Mouse (Mus musculus) liver, embryonic 16.5 days (tissue): ENCODE data around the gene Anapc11. TPM values are rescaled to one million over a fixed set of nuclear protein-coding genes. Genes with fewer than 3 reads are reported as not detected.

ENCODE experiments used
- ATAC-seq: fragments of 200-750 bp; cut with Nextera tagmentation; 2 replicates; pipeline ENCODE4 v1.8.0; 2017; ENCODE audit warnings: low read depth, mild to moderate bottlenecking, moderate number of reproducible peaks, moderate library complexity
- H3K27ac ChIP-seq: fragments of 300-500 bp; sonication (generic); 2 replicates; pipeline ENCODE4 v1.5.1; 2014; ENCODE audit warnings: mild to moderate bottlenecking, low read length
- H3K27me3 ChIP-seq: fragments of 300-500 bp; sonication (generic); 2 replicates; pipeline ENCODE4 v1.6.1; 2014; ENCODE audit warnings: low read depth, low read length, mixed read lengths; ENCODE audit not compliant: control insufficient read depth, insufficient read depth
- H3K36me3 ChIP-seq: fragments of 300-500 bp; sonication (generic); 2 replicates; pipeline ENCODE4 v1.6.1; 2014; ENCODE audit warnings: mild to moderate bottlenecking; ENCODE audit not compliant: control insufficient read depth, insufficient read depth
- H3K4me1 ChIP-seq: fragments of 300-500 bp; sonication (generic); 2 replicates; pipeline ENCODE4 v1.6.1; 2014; ENCODE audit warnings: low read depth, low read length, mixed read lengths; ENCODE audit not compliant: control insufficient read depth
- H3K4me2 ChIP-seq: fragments of 300-500 bp; sonication (generic); 2 replicates; pipeline ENCODE4 v1.6.1; 2014; ENCODE audit warnings: low read depth, low read length, mixed read lengths
- H3K4me3 ChIP-seq: fragments of 300-500 bp; sonication (generic); 2 replicates; pipeline ENCODE4 v1.5.1; 2014; ENCODE audit warnings: low read depth, mild to moderate bottlenecking, low read length
- H3K9ac ChIP-seq: fragments of 300-500 bp; sonication (generic); 2 replicates; pipeline ENCODE4 v1.6.1; 2014; ENCODE audit warnings: low read depth, low read length
- H3K9me3 ChIP-seq: fragments of 300-500 bp; sonication (generic); replicated peaks from 2 replicates; pipeline ENCODE4 v1.6.1; 2016; ENCODE audit warnings: low read length; ENCODE audit not compliant: control insufficient read depth
- WGBS: fragments of 180-500 bp; shearing (Covaris S2); extraction: QIAGEN DNeasy Blood & Tissue Kit; methylation state at CpG from one replicate; pipeline ENCODE4 v1.1.7; 2014; ENCODE audit not compliant: insufficient replicate concordance; 5-methylcytosine and 5-hydroxymethylcytosine counted together
- polyA plus RNA-seq: library from polyadenylated mRNA; unstranded; fragments of >200 nt; fragmentation: Nextera tagmentation; extraction: Ambion mirVana; gene quantifications from 2 replicates; pipeline ENCODE4 v1.2.1, GENCODE M21; 2015

Gene Anapc11
- polyA plus RNA-seq, 1 experiment from 2014 or later: 67.8 TPM

DNA sequence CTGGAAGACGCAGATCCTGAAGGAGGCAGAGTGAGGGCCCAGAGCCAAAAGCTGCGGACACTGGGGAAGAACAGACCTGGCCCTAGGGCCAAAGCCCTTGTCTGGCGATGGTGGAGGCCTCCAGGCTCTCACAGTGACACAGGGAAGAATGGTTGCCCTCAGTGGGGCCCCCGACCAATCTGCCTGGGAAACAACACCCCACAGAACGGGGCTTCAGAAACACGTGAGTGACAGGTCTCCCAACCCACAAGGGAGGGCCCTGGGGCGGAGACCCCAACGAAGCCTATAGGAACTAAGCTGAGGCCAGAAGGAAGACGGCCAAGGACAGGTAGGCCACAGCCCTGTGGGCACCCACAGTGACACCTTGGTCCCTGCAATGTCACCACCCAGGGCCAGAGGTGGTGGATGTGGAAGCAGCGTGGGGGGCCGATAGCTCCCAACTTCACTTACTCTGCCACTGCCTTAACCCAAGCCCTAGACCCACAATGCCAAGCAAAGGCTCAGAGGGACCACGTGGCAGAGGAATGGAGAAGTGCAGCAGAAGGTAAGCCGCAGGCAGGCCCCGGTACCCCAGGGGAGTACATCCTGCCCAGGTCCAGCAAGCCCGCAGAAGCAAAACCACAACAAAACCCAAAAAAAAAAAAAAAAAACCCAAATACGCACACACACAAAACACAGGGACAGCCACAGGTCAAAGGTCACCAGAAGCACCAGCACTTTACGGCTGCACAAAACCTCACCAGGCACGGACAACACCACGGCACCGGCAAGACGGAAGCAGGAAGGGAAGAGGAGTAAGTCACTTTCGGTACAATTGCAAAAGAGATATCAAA, 29.5 kb downstream of the Anapc11 start:
- H3K9ac ChIP-seq: 0 out of 2 replicates have a peak overlapping the region, but pooled peaks have one; percentile 1
- peaks cover 13% of the 10 kb centered on the region for H3K36me3 ChIP-seq
- no peak for ATAC-seq
- peak overlapping the region; percentile 42 for H3K4me2 ChIP-seq
- H3K4me3 ChIP-seq: peak overlapping the region; percentile 19; the same call in 1 of the 2 replicates
- 40% methylated on average over 22 of the region's 22 CpGs for WGBS
- no peaks in the 10 kb centered on the region for H3K27me3 ChIP-seq
- peaks cover 78% of the 10 kb centered on the region for H3K4me1 ChIP-seq
- peak overlapping the region; percentile 31; the same call in 1 of the 2 replicates for H3K27ac ChIP-seq
- no peaks in the 10 kb centered on the region for H3K9me3 ChIP-seq

DNA sequence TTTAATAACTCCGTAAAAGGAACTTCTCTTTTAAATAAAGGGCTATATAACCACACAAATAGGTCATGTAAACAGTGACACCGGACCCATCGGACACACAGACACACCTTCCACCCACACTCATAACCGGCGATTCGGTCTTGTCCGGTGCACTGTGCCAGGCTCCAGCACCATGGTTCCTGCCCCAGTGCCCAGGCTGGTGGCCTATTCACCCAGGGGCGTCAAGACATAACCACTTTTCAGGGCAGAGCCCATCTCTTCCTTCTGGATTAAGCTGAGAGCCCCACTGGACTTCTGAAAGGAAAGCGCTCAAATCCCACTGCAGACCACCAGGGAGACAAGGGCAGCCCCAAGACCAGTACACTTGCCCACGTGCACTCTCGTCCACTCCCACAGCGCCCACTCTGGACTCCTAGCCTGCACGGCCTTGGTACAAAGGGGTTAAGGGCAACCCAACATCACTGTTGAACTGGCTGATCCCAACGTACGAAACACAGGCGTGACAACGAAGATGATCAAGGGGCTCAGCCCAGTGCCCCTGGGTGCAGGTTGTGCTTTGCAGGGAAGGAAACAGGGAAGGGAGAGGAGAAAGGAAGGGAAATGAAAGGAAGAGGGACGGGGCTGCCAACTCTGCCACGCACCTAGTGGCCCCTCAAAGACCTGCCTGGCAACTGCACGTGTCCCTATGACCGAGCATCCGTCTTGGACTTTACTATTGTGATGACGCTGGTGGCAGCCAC, 30.6 kb downstream of the Anapc11 start:
- ATAC-seq: no peak
- Histone ChIP-seq H3K4me1 (peaks cover 74% of the 10 kb centered on the region), H3K27ac (peak overlapping the region; percentile 100), H3K36me3 (peaks cover 8% of the 10 kb centered on the region), H3K4me2 (peak overlapping the region; percentile 94), H3K27me3 (no peaks in the 10 kb centered on the region), H3K9me3 (no peaks in the 10 kb centered on the region), H3K4me3 (peak overlapping the region; percentile 84), H3K9ac (peak overlapping the region; percentile 97)
- 82% methylated on average over 23 of the region's 23 CpGs for WGBS

DNA sequence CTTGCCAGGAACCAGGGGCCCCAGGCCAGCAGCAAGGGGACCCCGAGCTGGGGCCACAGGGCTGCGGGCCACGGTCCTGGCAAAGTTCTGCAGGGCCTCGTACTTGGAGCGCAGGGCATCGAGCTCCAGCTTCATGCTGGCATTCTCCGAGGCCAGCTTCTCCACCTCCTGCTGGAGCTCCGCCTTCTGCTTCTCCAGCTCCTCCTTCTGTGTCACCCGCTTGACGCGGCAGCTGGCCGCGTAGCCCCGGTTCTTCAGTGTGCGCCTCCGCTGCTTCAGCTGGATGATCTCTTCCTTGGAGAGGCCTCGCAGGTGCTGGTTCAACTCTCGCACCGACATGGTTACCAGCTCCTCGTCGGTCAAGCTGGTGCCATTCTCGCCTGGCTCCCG, 31.1 kb downstream of the Anapc11 start:
- Histone ChIP-seq H3K36me3 (peaks cover 8% of the 10 kb centered on the region), H3K4me1 (peaks cover 76% of the 10 kb centered on the region), H3K9me3 (no peaks in the 10 kb centered on the region), H3K27ac (peak overlapping the region; percentile 100), H3K4me3 (peak overlapping the region; percentile 84), H3K4me2 (peak overlapping the region; percentile 94), H3K9ac (peak overlapping the region; percentile 97), H3K27me3 (no peaks in the 10 kb centered on the region)
- ATAC-seq: peak; percentile 7; the same call in 1 of the 2 replicates
- WGBS: 27% methylated on average over 23 of the region's 23 CpGs

DNA sequence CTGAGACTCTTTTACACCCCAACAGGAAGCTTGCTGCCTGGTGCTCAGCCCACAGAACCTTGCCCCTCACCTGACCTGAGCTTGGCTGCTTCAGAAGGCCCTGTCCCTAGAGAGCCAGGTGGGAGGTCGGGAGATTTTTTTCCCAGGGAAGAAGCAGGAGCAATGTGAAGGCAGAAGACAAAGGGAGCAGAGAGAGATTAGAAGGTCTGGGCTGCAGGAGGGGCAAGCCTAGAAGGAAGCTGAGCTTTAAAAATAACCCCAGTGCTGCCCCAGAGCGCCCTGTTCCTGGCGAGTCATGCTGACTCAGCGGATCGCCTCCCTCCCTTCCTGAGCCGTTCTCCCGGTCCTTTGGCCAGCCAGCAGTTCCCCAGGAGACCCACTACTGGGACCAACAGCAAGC, 31.7 kb downstream of the Anapc11 start:
- Histone ChIP-seq H3K27me3 (no peaks in the 10 kb centered on the region), H3K4me1 (peaks cover 77% of the 10 kb centered on the region), H3K4me3 (peak overlapping the region; percentile 84), H3K4me2 (peak overlapping the region; percentile 94), H3K36me3 (peaks cover 8% of the 10 kb centered on the region), H3K9ac (peak overlapping the region; percentile 97), H3K27ac (peak overlapping the region; percentile 100), H3K9me3 (no peaks in the 10 kb centered on the region)
- ATAC-seq: peak; percentile 54
- WGBS: 9% methylated on average over 7 of the region's 7 CpGs

DNA sequence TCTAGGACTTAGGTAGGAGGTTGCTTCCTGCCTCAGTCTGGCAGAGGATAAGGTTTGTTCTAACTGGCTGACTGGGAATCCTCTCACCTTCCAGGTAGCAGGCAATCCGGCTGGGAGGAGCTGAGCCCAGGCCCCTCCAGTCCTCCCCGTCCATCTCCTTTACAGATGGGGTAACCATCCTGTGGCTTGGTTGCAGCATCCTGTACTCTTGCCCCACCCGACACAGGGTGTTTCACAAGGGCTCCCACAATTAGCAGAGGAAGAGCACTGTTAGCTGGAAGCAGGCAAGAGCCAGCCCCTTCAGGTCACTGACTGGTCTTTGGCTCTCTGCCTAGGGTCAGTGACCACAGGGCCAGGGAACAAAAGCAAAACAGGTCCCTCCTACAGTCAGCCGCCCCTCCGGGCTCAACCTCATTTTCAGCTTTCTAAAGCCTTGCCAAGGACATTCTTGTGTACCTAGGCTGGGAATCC, 32.2 kb downstream of the Anapc11 start:
- peak; percentile 40 for ATAC-seq
- 14% methylated on average over 5 of the region's 5 CpGs for WGBS
- peak overlapping the region; percentile 97 for H3K9ac ChIP-seq
- peak overlapping the region; percentile 94 for H3K4me2 ChIP-seq
- no peaks in the 10 kb centered on the region for H3K9me3 ChIP-seq
- H3K27ac ChIP-seq: peak overlapping the region; percentile 100
- H3K4me1 ChIP-seq: peaks cover 72% of the 10 kb centered on the region
- H3K36me3 ChIP-seq: peaks cover 8% of the 10 kb centered on the region
- no peaks in the 10 kb centered on the region for H3K27me3 ChIP-seq
- H3K4me3 ChIP-seq: peak overlapping the region; percentile 84

DNA sequence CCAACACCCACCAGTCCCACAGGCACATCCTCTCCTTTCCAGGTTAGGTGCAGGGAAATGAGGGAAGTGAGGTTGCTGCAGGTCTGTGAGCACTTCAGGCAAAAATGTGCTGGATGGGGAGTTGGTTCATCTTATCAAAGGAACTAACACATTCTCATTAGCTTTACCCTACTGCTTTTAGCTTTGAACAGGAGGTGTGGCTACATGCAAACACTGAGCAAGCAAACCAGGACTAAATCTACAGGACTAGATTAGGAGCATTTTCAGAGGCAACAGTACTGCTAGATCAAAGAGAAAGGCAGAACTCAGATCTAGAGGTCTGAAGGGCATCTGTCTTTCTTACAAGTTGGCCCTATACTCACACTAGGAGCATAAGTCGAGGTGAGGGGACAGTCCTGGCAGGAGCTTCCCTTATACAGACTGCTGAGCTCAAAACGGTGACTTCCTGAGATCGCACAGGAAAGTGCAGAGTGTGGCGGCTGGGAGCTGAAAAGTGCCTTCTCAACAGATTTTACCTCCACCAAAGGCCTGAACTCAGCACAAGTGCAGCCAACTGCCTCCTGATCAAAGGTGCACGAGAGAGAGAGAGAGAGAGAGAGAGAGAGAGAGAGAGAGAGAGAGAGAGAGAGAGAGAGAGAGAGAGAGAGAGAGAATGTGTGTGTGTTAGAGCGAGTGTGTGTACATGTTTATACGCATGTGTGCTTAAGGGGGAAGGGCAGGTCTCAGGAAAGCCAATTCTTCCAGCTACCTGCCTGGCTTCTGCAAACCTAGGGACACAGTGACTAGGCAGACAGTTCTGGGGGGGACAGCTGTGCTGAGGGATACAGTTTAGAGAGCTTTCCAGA, 32.9 kb downstream of the Anapc11 start:
- Histone ChIP-seq H3K4me1 (peaks cover 66% of the 10 kb centered on the region), H3K36me3 (peaks cover 8% of the 10 kb centered on the region), H3K9me3 (no peaks in the 10 kb centered on the region), H3K27ac (peak overlapping the region; percentile 100), H3K4me3 (peak overlapping the region; percentile 84), H3K27me3 (no peaks in the 10 kb centered on the region), H3K4me2 (peak overlapping the region; percentile 94), H3K9ac (peak overlapping the region; percentile 97)
- 6% methylated on average over 7 of the region's 7 CpGs for WGBS
- no peak for ATAC-seq

DNA sequence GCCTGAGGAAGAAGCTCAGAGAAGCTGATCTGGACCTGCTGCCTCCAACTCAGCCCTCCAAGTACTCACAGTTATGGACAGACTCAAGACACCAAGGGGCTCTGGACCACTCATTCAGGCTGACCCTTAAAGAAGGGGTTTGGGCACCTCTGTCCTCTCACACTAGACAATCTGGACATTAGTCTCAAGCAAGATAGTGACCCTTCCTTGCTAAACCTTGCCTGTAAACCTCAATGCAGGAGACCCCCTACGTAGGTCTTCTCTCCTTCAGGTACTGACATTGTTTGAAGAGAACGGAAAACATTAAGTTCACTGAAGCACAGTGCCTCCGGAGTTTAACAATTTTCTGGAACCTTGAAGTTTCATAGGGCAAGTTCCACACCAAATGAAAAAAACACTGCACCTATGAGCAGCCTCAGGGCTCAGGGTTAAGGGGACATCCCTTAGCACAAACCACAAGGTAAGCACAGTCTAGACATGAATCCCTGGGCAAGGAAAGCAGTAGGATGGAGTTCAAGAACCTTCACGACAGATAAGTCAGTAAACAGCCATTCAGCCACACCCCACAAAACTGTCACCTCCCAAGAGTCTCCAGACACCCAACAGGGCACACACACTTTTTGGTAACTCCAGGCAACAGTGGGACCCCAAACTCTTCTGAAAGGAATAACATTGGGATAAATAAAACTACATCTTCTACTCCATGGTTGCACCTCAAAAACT, 33.7 kb downstream of the Anapc11 start:
- Histone ChIP-seq H3K9me3 (no peaks in the 10 kb centered on the region), H3K4me2 (peak overlapping the region; percentile 94), H3K36me3 (peaks cover 8% of the 10 kb centered on the region), H3K4me1 (peaks cover 58% of the 10 kb centered on the region), H3K27ac (peak overlapping the region; percentile 100), H3K4me3 (peak overlapping the region; percentile 84), H3K27me3 (no peaks in the 10 kb centered on the region), H3K9ac (peak overlapping the region; percentile 97)
- peak; percentile 31 for ATAC-seq
- WGBS: 33% methylated on average over 4 of the region's 4 CpGs
